Mouse (Mus musculus): Measurements from ENCODE around the gene Dohh. TPM values are rescaled to one million over a fixed set of nuclear protein-coding genes. Genes with fewer than 3 reads are reported as not detected.
A peak's percentile ranks its signal among the peaks of the same experiment; 100 is the strongest.

The Dohh gene
- polyA plus RNA-seq, 1 experiment from 2014 or later = 101 TPM

DNA sequence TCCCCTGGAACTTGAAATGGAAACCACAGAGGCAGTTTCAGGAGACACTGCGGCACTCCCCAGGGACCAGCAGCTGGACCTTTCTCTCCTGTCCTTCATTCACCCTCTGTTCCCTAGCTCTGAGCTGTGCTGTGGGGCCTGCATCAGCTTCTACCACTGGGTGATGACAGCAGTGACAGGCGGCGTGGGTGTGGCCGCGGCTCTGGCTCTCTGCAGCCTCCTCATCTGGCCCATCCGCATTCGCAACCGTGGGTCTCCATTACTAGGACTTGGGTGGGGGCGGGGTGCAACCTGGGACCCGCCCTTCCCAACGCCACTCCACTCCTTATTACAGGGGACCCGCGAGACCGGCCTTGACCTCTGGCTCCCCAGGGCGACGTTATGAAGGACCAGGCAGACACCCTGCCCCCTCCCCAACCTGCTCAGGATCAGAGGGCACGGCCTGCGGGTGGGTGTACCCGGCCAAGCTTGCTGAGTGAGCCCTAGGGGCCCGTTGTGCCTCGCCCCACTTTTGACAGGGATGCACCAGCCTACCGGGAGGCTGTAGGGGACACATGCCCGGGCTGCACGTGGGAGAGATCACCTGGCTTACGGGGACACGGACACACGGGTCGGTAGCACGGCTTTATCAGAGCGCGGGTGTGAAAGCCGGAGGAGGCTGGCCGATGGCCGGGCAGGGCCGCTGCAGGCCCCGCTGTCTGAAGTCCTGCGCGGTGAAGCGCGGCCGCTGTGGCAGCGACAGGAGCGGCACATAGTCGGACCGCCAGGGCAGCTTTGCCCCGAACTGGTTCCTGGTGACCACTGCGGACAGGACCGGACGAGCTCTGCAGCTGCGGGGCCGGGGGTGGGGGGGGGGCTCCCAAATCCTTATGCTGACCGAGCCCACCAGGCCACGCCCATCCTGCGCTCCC, 20.5 kb upstream of the Dohh start:
- Histone ChIP-seq H3K36me3 (peaks cover 53% of the 10 kb centered on the region), H3K4me3 (peak overlapping the region; percentile 47), H3K4me1 (peaks cover 74% of the 10 kb centered on the region), H3K27ac (peak overlapping the region; percentile 21; the same call in 1 of the 2 replicates), H3K27me3 (ENCODE audit: low read depth, poor library complexity, severe bottlenecking) (peaks cover 48% of the 10 kb centered on the region), H3K9me3 (replicated peaks) (no peaks in the 10 kb centered on the region)
- DNase-seq (ENCODE audit: low spot score) = no peak
- 9% methylated on average over 54 of the region's 54 CpGs for WGBS

DNA sequence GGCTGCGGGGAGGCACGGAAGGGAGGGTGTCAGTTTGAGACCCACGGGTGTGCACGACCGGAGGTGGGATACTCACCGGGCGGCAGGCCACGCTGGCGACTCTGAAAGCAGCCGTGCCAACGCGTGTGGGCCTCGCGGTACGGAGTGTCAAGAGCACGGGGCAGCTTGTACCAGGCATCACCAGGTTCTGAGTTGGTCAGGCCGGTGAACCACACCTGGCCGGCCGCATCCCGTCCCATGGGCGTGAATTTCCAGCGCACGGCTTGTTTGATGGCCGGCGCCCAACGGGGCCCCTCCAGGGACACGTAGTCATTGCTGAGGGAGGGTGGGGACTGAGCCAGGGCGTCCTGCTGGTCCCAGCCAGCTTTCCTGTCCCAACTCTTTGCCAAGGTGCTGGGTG, 19.6 kb upstream of the Dohh start:
- peaks cover 63% of the 10 kb centered on the region for H3K36me3 ChIP-seq
- H3K4me1 ChIP-seq = peaks cover 64% of the 10 kb centered on the region
- H3K4me3 ChIP-seq = peak overlapping the region; percentile 47
- DNase-seq (ENCODE audit: low spot score) = no peak
- WGBS = 11% methylated on average over 28 of the region's 28 CpGs
- H3K9me3 ChIP-seq (replicated peaks) = no peaks in the 10 kb centered on the region
- H3K27ac ChIP-seq = no peak overlapping the region
- peaks cover 40% of the 10 kb centered on the region for H3K27me3 ChIP-seq (ENCODE audit: low read depth, poor library complexity, severe bottlenecking)

DNA sequence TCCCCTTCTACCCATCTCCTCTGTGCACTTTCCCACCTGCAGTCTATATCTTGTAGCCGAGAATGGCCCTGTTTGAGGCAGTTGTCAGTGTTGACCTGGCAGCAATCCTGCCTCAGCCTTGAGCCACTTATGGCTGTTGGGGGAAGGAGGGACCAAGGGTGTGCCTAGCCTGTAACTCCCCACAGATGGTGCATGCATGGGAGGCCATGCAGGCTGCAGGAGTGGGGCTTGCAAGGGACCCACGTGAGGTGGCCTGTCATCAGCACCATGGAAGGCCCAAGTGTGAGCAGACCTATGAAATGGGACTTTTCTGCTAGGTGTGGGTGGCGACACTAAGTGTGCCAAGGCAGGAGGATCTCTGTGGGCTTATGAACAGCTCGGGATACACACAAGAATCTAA, 19.2 kb upstream of the Dohh start:
- H3K27me3 ChIP-seq (ENCODE audit: low read depth, poor library complexity, severe bottlenecking) = peaks cover 40% of the 10 kb centered on the region
- peaks cover 62% of the 10 kb centered on the region for H3K4me1 ChIP-seq
- no peak overlapping the region for H3K27ac ChIP-seq
- WGBS = 38% methylated on average over 4 of the region's 4 CpGs
- no peaks in the 10 kb centered on the region for H3K9me3 ChIP-seq (replicated peaks)
- no peak for DNase-seq (ENCODE audit: low spot score)
- H3K4me3 ChIP-seq = peak overlapping the region; percentile 47
- peaks cover 67% of the 10 kb centered on the region for H3K36me3 ChIP-seq

DNA sequence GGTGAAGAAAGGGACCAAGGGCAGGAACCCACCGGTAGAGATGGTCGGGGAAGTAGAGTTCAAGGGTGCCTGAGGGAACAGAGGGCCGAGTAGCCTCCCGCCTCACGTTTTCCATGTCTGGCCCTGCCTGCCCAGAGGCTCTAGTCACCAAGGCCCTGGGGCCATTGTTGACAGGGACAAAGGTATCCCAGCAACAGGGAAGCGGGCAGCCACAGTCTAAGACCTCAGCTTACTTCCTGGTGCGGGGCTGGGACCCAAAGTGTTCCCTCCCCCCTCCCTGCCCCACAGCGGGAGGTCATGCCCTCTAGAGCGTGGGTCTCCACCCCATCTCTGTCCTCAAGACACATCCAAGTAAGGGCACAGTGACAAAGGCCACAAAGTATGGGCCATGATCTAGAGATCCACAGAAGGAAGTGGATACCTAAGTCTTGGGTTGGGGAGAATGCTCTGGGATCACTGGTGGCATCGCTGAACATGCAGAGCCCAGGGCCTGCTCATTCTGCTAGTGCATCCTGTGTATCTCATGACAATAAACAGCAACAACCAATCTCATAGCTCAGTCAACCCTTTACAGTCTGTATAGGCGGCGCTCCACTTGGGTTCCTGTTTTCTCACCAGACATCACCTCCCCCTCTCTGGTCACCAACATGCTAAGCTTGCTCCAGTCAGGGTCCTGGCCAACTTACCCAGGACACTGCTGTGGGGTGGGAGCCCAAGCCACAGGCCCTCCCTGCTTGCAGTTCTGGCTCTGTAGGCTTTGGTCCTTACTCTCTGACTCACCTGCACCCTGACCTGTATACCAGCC, 18.4 kb upstream of the Dohh start, which contains the start of gene 4930404N11Rik:
Gene 4930404N11Rik (minus strand): TSS at position 145 of the 805 bp plus-strand sequence.
- Histone ChIP-seq H3K4me3 (peak within 1 kb of the TSS; percentile 47), H3K27me3 (ENCODE audit: low read depth, poor library complexity, severe bottlenecking) (peaks cover 40% of the 10 kb centered on the region), H3K36me3 (peaks cover 75% of the 10 kb centered on the region), H3K9me3 (replicated peaks) (no peaks in the 10 kb centered on the region), H3K27ac (no peak within 1 kb of the TSS), H3K4me1 (peaks cover 56% of the 10 kb centered on the region)
- 29% methylated on average over 12 of the region's 12 CpGs for whole genome bisulfite sequencing
- no peak for DNase-seq (ENCODE audit: low spot score)

DNA sequence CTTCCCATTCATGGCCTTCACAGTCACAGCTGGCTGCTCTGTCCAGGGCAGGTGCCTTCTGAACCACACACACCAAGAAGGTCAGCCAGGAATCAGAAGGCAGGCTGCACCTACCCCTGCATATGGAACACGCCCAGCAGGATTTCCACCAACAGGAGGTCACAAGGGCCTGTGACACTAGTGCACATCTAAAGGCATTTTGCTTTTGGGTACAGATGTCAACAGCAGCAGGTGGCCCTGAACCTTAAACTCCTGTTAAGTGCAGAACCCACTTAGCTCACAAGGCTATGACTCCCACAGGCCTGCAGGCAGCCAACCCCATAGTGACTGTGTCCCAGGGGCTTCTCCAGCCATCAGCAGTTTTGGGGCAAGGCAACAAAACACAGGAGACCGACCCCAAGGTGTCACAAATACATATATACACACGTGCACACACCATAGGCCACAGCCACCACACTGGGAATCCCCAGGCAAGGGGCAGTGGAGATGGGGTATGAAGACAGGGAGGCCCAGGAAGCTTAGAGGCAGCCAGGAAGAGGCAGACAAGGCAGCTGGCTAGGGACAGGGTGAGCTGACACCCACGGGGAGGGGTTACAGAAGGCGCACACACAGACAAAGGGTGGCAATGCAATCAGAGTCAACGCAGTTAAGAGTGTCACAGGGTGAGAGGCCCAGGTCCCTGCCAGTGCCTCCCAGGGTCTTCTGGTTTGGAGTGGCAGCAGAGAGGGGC, 17.6 kb upstream of the Dohh start:
- Histone ChIP-seq H3K4me3 (0 out of 2 replicates have a peak overlapping the region, but pooled peaks have one; percentile 2), H3K36me3 (peaks cover 75% of the 10 kb centered on the region), H3K27ac (no peak overlapping the region), H3K4me1 (peaks cover 49% of the 10 kb centered on the region), H3K9me3 (replicated peaks) (no peaks in the 10 kb centered on the region), H3K27me3 (ENCODE audit: low read depth, poor library complexity, severe bottlenecking) (peaks cover 40% of the 10 kb centered on the region)
- 83% methylated on average over 6 of the region's 6 CpGs for WGBS
- DNase-seq (ENCODE audit: low spot score) = no peak

DNA sequence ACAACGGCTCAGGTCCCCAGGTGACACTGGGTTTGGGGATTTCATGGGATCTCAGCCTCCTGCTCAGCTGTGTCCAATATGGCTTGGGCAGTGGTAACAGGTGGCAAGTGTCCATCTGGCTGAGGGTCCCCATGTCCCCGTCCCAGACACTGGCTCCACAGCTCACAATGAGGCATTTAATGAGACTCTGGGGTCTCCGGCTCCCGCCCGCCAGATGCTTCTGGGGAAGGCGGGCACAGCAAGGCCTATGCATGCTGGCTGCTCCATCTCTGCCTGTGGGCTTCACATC, 17.1 kb upstream of the Dohh start:
- H3K4me3 ChIP-seq = no peak overlapping the region
- peaks cover 44% of the 10 kb centered on the region for H3K4me1 ChIP-seq

DNA sequence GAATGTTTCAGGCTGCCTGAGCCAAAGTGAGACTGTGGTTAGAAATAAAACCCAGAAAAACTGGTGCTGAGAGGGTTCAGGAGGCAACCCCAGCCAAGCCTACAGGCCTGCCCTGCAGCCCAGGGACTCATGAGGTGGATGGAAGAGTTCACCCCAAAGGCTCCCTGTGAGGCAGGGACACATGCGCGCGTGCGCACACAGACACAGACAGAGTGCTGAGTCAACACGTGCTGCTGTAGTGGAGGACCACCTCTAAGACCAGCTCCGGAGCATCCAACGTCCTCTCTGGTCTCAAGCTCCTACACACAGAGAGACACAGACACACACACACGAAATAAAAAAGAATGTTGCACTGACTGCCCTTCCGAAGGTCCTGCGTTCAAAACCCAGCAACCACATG, 8.9 kb upstream of the Dohh start:
- peaks cover 24% of the 10 kb centered on the region for H3K4me1 ChIP-seq
- 96% methylated on average over 10 of the region's 10 CpGs for WGBS
- no peak for DNase-seq (ENCODE audit: low spot score)
- 0 out of 2 replicates have a peak overlapping the region, but pooled peaks have one; percentile 18 for H3K4me3 ChIP-seq
- H3K9me3 ChIP-seq (replicated peaks) = no peaks in the 10 kb centered on the region
- H3K27ac ChIP-seq = no peak overlapping the region
- H3K27me3 ChIP-seq (ENCODE audit: low read depth, poor library complexity, severe bottlenecking) = no peaks in the 10 kb centered on the region
- peaks cover 66% of the 10 kb centered on the region for H3K36me3 ChIP-seq

More for the DNA sequence above, 17.1 kb upstream of the Dohh start:
- H3K9me3 ChIP-seq (replicated peaks) = no peaks in the 10 kb centered on the region
- DNase-seq (ENCODE audit: low spot score) = no peak
- peaks cover 38% of the 10 kb centered on the region for H3K27me3 ChIP-seq (ENCODE audit: low read depth, poor library complexity, severe bottlenecking)
- H3K36me3 ChIP-seq = peaks cover 75% of the 10 kb centered on the region
- WGBS = 90% methylated on average over 6 of the region's 6 CpGs
- no peak overlapping the region for H3K27ac ChIP-seq

DNA sequence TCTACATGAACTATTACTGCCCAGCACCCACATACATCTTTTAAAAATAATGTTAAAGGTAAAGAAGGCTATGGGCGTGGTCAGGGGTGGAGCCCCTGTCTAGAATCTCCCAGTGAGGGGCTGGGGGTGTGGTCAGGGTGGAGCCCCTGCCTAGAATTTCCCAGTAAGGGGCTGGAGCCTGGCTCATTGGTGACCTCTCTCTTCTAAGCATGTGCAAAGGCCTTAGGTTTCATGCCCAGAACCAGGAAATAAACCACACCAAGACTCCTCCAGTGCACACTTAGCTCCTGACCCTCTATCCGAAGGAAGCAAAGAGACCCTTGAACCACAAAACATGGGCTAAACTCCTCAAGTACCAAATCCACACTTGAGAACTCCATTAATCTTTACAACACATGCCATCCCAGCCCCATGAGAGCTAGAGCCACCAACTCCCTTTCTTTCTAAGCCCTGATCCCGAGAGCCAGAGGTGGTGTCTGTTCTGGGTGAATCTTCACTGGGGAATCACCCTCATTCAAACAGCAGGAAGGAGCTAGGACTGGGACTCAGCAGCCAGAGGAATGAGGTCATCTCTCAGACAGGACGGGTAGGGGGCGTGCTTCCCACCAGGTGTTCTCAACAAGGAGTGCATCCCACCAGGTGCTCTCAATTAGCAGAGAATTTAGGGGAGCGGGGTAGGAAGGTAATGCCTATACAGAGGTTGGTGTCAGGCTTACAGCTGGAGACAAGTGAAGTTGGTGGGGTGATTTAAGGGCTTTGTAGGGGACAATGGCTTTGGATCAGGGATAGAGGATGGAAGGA, 7.5 kb upstream of the Dohh start:
- Histone ChIP-seq H3K4me1 (peaks cover 24% of the 10 kb centered on the region), H3K27me3 (ENCODE audit: low read depth, poor library complexity, severe bottlenecking) (no peaks in the 10 kb centered on the region), H3K36me3 (peaks cover 51% of the 10 kb centered on the region), H3K4me3 (peak overlapping the region; percentile 83), H3K27ac (peak overlapping the region; percentile 96; the same call in 1 of the 2 replicates), H3K9me3 (replicated peaks) (no peaks in the 10 kb centered on the region)
- DNase-seq (ENCODE audit: low spot score) = no peak
- 44% methylated on average over 6 of the region's 6 CpGs for WGBS

DNA sequence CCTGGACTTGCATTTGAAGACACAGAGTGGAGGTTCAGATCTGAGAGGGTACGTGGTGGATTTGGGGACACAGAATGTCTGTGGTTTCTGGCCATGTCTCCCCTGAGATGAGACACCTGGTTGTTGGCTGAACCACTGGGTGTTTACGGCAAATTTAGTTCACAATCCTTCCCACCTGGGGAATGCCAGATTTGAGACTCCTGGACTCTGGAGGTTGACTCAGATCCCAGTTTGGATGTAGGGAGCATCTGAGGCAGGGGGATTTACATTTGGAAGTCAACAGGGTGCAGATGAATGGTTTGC, 6.9 kb upstream of the Dohh start:
- Histone ChIP-seq H3K27ac (peak overlapping the region; percentile 96), H3K27me3 (ENCODE audit: low read depth, poor library complexity, severe bottlenecking) (no peaks in the 10 kb centered on the region), H3K9me3 (replicated peaks) (no peaks in the 10 kb centered on the region), H3K36me3 (peaks cover 46% of the 10 kb centered on the region), H3K4me3 (peak overlapping the region; percentile 83), H3K4me1 (peaks cover 24% of the 10 kb centered on the region)
- 70% methylated on average over 2 of the region's 2 CpGs for WGBS
- no peak for DNase-seq (ENCODE audit: low spot score)

DNA sequence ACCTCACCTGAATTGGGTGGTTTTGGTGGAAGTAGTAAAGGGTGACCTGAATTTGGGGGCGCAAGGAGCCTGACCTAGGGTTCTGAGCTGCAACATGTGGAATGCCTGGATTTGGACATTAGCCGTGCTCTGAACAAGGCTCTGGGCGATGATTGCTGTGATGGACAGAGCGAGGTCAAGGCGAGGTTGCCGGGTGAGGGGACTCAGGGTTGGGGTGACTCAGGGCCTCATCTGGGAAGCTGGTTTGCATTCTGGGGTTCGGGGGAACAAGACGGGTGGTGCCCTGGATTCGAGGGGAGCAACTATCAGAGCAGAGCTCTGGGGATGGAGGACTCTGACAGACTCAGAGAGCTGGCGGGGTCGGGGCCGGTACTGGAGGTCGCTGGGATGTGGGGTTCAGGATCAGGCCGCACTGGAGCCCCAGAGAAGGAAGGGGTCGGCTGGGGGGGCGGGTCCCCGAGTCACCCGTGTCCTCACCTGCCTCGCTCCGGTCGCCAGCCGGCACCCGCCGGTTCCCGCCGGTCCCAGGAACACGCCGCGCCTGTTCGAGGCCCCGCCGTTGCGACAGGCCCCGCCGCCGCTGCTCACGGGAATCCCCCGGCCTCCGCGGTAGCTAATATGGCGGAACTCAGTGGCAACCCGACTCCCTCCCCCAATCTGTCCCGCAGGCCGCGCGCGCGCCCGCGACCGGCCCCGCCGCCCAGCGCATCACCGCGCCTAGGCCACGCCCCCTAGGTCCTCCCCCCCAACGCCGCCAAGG, 6.3 kb upstream of the Dohh start, which contains the start of gene Fzr1:
Gene Fzr1 (minus strand): TSS at position 724 of the 760 bp plus-strand sequence.
- WGBS = 2% methylated on average over 58 of the region's 59 CpGs

DNA sequence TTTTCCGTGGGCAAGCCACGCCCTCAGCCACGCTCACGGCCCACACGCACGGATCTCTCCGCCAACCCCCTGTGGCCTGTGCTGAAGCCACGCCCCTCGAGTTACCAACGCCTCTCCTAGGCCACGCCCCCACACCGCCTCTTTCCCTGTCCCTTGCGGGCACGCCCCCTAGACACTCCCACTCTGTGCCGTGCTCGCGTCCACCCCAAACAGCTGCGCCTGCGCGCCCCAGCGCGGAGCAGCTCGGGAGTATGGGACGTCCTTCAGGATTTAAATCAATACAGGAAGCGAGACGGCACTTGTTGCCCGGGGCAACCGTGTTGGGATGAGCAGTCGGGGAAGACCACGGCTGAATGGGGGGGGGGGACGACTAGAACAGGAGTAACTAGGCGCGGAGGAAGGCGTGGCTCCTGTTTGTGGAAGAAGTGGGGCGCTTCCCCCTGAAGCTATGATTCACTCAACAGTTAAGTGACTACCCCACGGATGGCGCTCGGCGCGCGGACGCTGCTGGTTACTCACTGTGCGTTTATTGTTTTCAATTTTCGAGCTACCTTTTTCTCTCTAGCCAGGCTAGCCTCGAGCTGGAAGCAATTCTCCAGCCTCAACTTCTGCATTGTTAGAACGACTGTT, 5.6 kb upstream of the Dohh start:
- peak; percentile 100 for DNase-seq (ENCODE audit: low spot score)
- H3K4me1 ChIP-seq = peaks cover 24% of the 10 kb centered on the region
- H3K9me3 ChIP-seq (replicated peaks) = no peaks in the 10 kb centered on the region
- WGBS = under 1% methylated on average over 46 of the region's 46 CpGs
- peak overlapping the region; percentile 96 for H3K27ac ChIP-seq
- H3K4me3 ChIP-seq = peak overlapping the region; percentile 83
- H3K36me3 ChIP-seq = peaks cover 32% of the 10 kb centered on the region
- no peaks in the 10 kb centered on the region for H3K27me3 ChIP-seq (ENCODE audit: low read depth, poor library complexity, severe bottlenecking)

More for the DNA sequence above, 6.3 kb upstream of the Dohh start, which contains the start of gene Fzr1:
- Histone ChIP-seq H3K27ac (peak within 1 kb of the TSS; percentile 96), H3K9me3 (replicated peaks) (no peaks in the 10 kb centered on the region), H3K4me3 (peak within 1 kb of the TSS; percentile 83), H3K4me1 (peaks cover 24% of the 10 kb centered on the region), H3K36me3 (peaks cover 39% of the 10 kb centered on the region), H3K27me3 (ENCODE audit: low read depth, poor library complexity, severe bottlenecking) (no peaks in the 10 kb centered on the region)
- DNase-seq (ENCODE audit: low spot score) = no peak
